Mouse (Mus musculus) forebrain, embryonic 13.5 days (tissue): ENCODE results near the gene Efcab10. TPM values are rescaled to one million over a fixed set of nuclear protein-coding genes. Genes with fewer than 3 reads are reported as not detected.

Experiments used
- ATAC-seq: fragments of 200-750 bp; cut with Nextera tagmentation; 2 replicates; pipeline ENCODE4 v1.8.0; 2017
- H3K27ac ChIP-seq: fragments of 300-500 bp; sonication (generic); 2 replicates; pipeline ENCODE4 v1.5.1; 2015; ENCODE audit warnings: inconsistent platforms, mild to moderate bottlenecking, moderate library complexity
- H3K27me3 ChIP-seq: fragments of 300-500 bp; sonication (generic); 2 replicates; pipeline ENCODE4 v1.6.1; 2015; ENCODE audit warnings: mild to moderate bottlenecking, inconsistent platforms
- H3K36me3 ChIP-seq: fragments of 300-500 bp; sonication (generic); 2 replicates; pipeline ENCODE4 v1.6.1; 2015; ENCODE audit warnings: mild to moderate bottlenecking, inconsistent platforms; ENCODE audit not compliant: poor library complexity, severe bottlenecking
- H3K4me1 ChIP-seq: fragments of 300-500 bp; sonication (generic); 2 replicates; pipeline ENCODE4 v1.6.1; 2015; ENCODE audit warnings: inconsistent platforms
- H3K4me2 ChIP-seq: fragments of 300-500 bp; sonication (generic); 2 replicates; pipeline ENCODE4 v1.6.1; 2015; ENCODE audit warnings: inconsistent platforms, mild to moderate bottlenecking, moderate library complexity
- H3K4me3 ChIP-seq: fragments of 300-500 bp; sonication (generic); 2 replicates; pipeline ENCODE4 v1.5.1; 2015; ENCODE audit warnings: mild to moderate bottlenecking, inconsistent platforms
- H3K9ac ChIP-seq: fragments of 300-500 bp; sonication (generic); 2 replicates; pipeline ENCODE4 v1.6.1; 2015; ENCODE audit warnings: mild to moderate bottlenecking, inconsistent platforms
- H3K9me3 ChIP-seq: fragments of 300-500 bp; sonication (generic); replicated peaks from 2 replicates; pipeline ENCODE4 v1.6.1; 2016; ENCODE audit warnings: inconsistent platforms
- WGBS: fragments of 180-500 bp; shearing (Covaris S2); methylation state at CpG from one replicate; pipeline ENCODE4 v1.1.7; 2015; 5-methylcytosine and 5-hydroxymethylcytosine counted together
- polyA plus RNA-seq: library from polyadenylated mRNA; unstranded; fragments of >200 nt; fragmentation: Nextera tagmentation; extraction: Ambion mirVana; gene quantifications from 2 replicates; pipeline ENCODE4 v1.2.1, GENCODE M21; 2015

The Efcab10 gene
- polyA plus RNA-seq, 1 experiment from 2014 or later, result 1.0 TPM

- Histone ChIP-seq H3K4me1 (peaks cover 7% of the 10 kb centered on the region), H3K4me2 (no peak overlapping the region), H3K27ac (no peak overlapping the region), H3K4me3 (no peak overlapping the region), H3K36me3 (peaks cover 9% of the 10 kb centered on the region; the same call in 1 of the 2 replicates), H3K27me3 (no peaks in the 10 kb centered on the region), H3K9me3 (no peaks in the 10 kb centered on the region), H3K9ac (no peak overlapping the region)
- no peak for ATAC-seq
- WGBS, result 90% methylated on average over 9 of the region's 9 CpGs
Observed at GRCm38 (mm10) chr12:33433812-33434211, 39.2 kb downstream of the Efcab10 start.

DNA sequence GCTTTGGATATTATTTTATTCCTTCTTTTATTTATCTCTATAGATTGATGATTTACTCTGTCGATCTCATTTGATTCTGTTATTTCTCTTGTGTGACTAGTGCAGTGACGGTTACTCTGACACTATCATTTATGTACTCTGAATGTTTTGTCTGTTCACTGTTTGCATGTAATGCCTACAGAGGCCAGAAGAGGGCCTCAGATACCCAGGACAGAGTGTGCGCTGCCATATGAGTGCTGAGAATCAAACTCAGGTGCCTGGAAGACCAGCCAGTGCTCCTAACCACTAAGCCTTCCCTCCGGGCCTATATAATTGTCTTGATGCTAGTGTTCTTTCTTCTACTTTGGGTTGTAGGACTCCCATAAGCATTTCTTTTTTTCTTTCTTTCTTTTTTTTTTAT lies 40.1 kb downstream of the Efcab10 start:
- no peak overlapping the region for H3K9ac ChIP-seq
- no peak for ATAC-seq
- no peak overlapping the region for H3K4me3 ChIP-seq
- WGBS, result 96% methylated on average over 4 of the region's 4 CpGs
- H3K36me3 ChIP-seq, result peaks cover 13% of the 10 kb centered on the region
- H3K27ac ChIP-seq, result no peak overlapping the region
- peaks cover 7% of the 10 kb centered on the region for H3K4me1 ChIP-seq
- H3K9me3 ChIP-seq, result no peaks in the 10 kb centered on the region
- no peaks in the 10 kb centered on the region for H3K27me3 ChIP-seq
- H3K4me2 ChIP-seq, result no peak overlapping the region

Other genes with a start within 250 kb of the Efcab10 start
- gene Atxn7l1, start 247.2 kb upstream of the Efcab10 start, polyA plus RNA-seq, result 13.9 and 15.4 TPM in 2 replicates
- 44.2 and 48.6 TPM in 2 replicates for gene Twistnb, start 34.8 kb downstream of the Efcab10 start, polyA plus RNA-seq